Mouse (Mus musculus) splenic B cell, adult 2 months (primary cell): ENCODE results near the gene Lin9.

Experiments
- DNase-seq: peaks from one replicate; pipeline ENCODE4 v3.0.0-alpha.2; 2011; ENCODE audit warnings: low read depth, low spot score
- H3K27me3 ChIP-seq: 2 replicates; pipeline ENCODE4 v1.6.1; 2012; ENCODE audit warnings: mild to moderate bottlenecking, low read length, moderate library complexity, mixed read lengths; ENCODE audit not compliant: control insufficient read depth, poor library complexity, insufficient read depth, severe bottlenecking
- H3K36me3 ChIP-seq: 2 replicates; pipeline ENCODE4 v1.6.1; 2012; ENCODE audit warnings: mild to moderate bottlenecking, low read length, moderate library complexity, mixed read lengths; ENCODE audit not compliant: control insufficient read depth, poor library complexity, insufficient read depth, severe bottlenecking

The Lin9 gene

GRCm38 (mm10) chr1:180725704-180726179 is 84.8 kb downstream of the Lin9 start, which contains the start of gene Acbd3:
Acbd3 (plus strand) TSS chr1:180726043.
- H3K36me3 ChIP-seq = peaks cover 2% of the 10 kb centered on the region; the same call in 1 of the 2 replicates
- peak; percentile 92 for DNase-seq
- no peaks in the 10 kb centered on the region for H3K27me3 ChIP-seq

GRCm38 (mm10) chr1:180726183-180726582 is 85.2 kb downstream of the Lin9 start:
- Histone ChIP-seq H3K27me3 (no peaks in the 10 kb centered on the region), H3K36me3 (peaks cover 2% of the 10 kb centered on the region; the same call in 1 of the 2 replicates)
- DNase-seq = no peak

- DNase-seq = no peak
- H3K36me3 ChIP-seq = peaks cover 2% of the 10 kb centered on the region; the same call in 1 of the 2 replicates
Observed at GRCm38 (mm10) chr1:180729231-180729630, 88.3 kb downstream of the Lin9 start.

More at GRCm38 (mm10) chr1:180729231-180729630, 88.3 kb downstream of the Lin9 start:
- H3K27me3 ChIP-seq = no peaks in the 10 kb centered on the region
